Mouse (Mus musculus): ENCODE measurements at regions not wholly inside any gene's neighbourhood (a gene's known extent, or its start where the extent isn't known, plus 50 kb on each side); places are given as distances from the start of the nearest gene placed in this dataset.

GRCm38 (mm10) chr2:8756546-8756945 is 1124.5 kb upstream of the 4930412O13Rik start:
- no peak overlapping the region for H3K9ac ChIP-seq
- H3K27me3 ChIP-seq: no peaks in the 10 kb centered on the region
- 71% methylated on average over 4 of the region's 4 CpGs for WGBS
- no peaks in the 10 kb centered on the region for H3K4me1 ChIP-seq (replicated peaks)
- no peak for ATAC-seq (ENCODE audit: low read depth)
- H3K9me3 ChIP-seq: no peaks in the 10 kb centered on the region
- H3K4me3 ChIP-seq: no peak overlapping the region
- H3K4me2 ChIP-seq: no peak overlapping the region
- no peak overlapping the region for H3K27ac ChIP-seq (replicated peaks)
- H3K36me3 ChIP-seq: no peaks in the 10 kb centered on the region

- no peak for ATAC-seq (ENCODE audit: low read depth)
These were observed 1110.4 kb upstream of the 4930412O13Rik start for GRCm38 (mm10) chr2:8770636-8771035.

GRCm38 (mm10) chr2:8781152-8781935 is 1099.7 kb upstream of the 4930412O13Rik start:
- no peaks in the 10 kb centered on the region for H3K9me3 ChIP-seq
- H3K4me3 ChIP-seq: no peak overlapping the region
- no peak overlapping the region for H3K4me2 ChIP-seq
- H3K4me1 ChIP-seq (replicated peaks): no peaks in the 10 kb centered on the region
- H3K36me3 ChIP-seq: no peaks in the 10 kb centered on the region
- no peaks in the 10 kb centered on the region for H3K27me3 ChIP-seq
- no peak overlapping the region for H3K27ac ChIP-seq (replicated peaks)
- ATAC-seq (ENCODE audit: low read depth): no peak
- 88% methylated on average over 7 of the region's 7 CpGs for WGBS
- no peak overlapping the region for H3K9ac ChIP-seq

More at GRCm38 (mm10) chr2:8770636-8771035, 1110.4 kb upstream of the 4930412O13Rik start:
- H3K27me3 ChIP-seq: no peaks in the 10 kb centered on the region
- H3K36me3 ChIP-seq: no peaks in the 10 kb centered on the region
- H3K27ac ChIP-seq (replicated peaks): no peak overlapping the region
- H3K4me2 ChIP-seq: no peak overlapping the region
- no peaks in the 10 kb centered on the region for H3K4me1 ChIP-seq (replicated peaks)
- H3K9ac ChIP-seq: no peak overlapping the region
- WGBS: 82% methylated on average over 4 of the region's 4 CpGs
- H3K9me3 ChIP-seq: no peaks in the 10 kb centered on the region
- H3K4me3 ChIP-seq: no peak overlapping the region

- H3K4me3 ChIP-seq: no peak overlapping the region
- no peaks in the 10 kb centered on the region for H3K9me3 ChIP-seq
- H3K36me3 ChIP-seq: no peaks in the 10 kb centered on the region
- no peaks in the 10 kb centered on the region for H3K4me1 ChIP-seq (replicated peaks)
- WGBS: 90% methylated on average over 2 of the region's 2 CpGs
- H3K4me2 ChIP-seq: no peak overlapping the region
- no peak overlapping the region for H3K9ac ChIP-seq
- no peak overlapping the region for H3K27ac ChIP-seq (replicated peaks)
- no peak for ATAC-seq (ENCODE audit: low read depth)
- no peaks in the 10 kb centered on the region for H3K27me3 ChIP-seq
These were observed 1098.8 kb upstream of the 4930412O13Rik start for GRCm38 (mm10) chr2:8782225-8782624.

- no peak overlapping the region for H3K4me3 ChIP-seq
- H3K36me3 ChIP-seq: no peaks in the 10 kb centered on the region
- no peak overlapping the region for H3K9ac ChIP-seq
- H3K27ac ChIP-seq (replicated peaks): no peak overlapping the region
- 44% methylated on average over 3 of the region's 3 CpGs for WGBS
- H3K9me3 ChIP-seq: no peaks in the 10 kb centered on the region
- ATAC-seq (ENCODE audit: low read depth): no peak
- no peaks in the 10 kb centered on the region for H3K4me1 ChIP-seq (replicated peaks)
- no peaks in the 10 kb centered on the region for H3K27me3 ChIP-seq
- H3K4me2 ChIP-seq: no peak overlapping the region
These were observed 1079.0 kb upstream of the 4930412O13Rik start for GRCm38 (mm10) chr2:8802061-8802460.

GRCm38 (mm10) chr2:8809609-8810008 is 1071.4 kb upstream of the 4930412O13Rik start:
- no peaks in the 10 kb centered on the region for H3K27me3 ChIP-seq
- H3K9me3 ChIP-seq: no peaks in the 10 kb centered on the region
- no peak for ATAC-seq (ENCODE audit: low read depth)
- H3K4me1 ChIP-seq (replicated peaks): no peaks in the 10 kb centered on the region
- H3K9ac ChIP-seq: no peak overlapping the region
- no peak overlapping the region for H3K4me3 ChIP-seq
- no peaks in the 10 kb centered on the region for H3K36me3 ChIP-seq
- no peak overlapping the region for H3K4me2 ChIP-seq
- no peak overlapping the region for H3K27ac ChIP-seq (replicated peaks)
- WGBS: 84% methylated on average over 4 of the region's 4 CpGs

GRCm38 (mm10) chr2:8818127-8818526 is 1062.9 kb upstream of the 4930412O13Rik start:
- Histone ChIP-seq H3K4me2 (no peak overlapping the region), H3K27ac (replicated peaks) (no peak overlapping the region), H3K9me3 (no peaks in the 10 kb centered on the region), H3K27me3 (no peaks in the 10 kb centered on the region), H3K9ac (no peak overlapping the region), H3K4me3 (no peak overlapping the region), H3K4me1 (replicated peaks) (no peaks in the 10 kb centered on the region), H3K36me3 (no peaks in the 10 kb centered on the region)
- 76% methylated on average over 5 of the region's 5 CpGs for WGBS
- no peak for ATAC-seq (ENCODE audit: low read depth)

GRCm38 (mm10) chr2:8825406-8825805 is 1055.6 kb upstream of the 4930412O13Rik start:
- Histone ChIP-seq H3K4me3 (no peak overlapping the region), H3K9ac (no peak overlapping the region), H3K4me1 (replicated peaks) (no peaks in the 10 kb centered on the region), H3K27me3 (no peaks in the 10 kb centered on the region), H3K4me2 (no peak overlapping the region), H3K36me3 (no peaks in the 10 kb centered on the region), H3K9me3 (no peaks in the 10 kb centered on the region), H3K27ac (replicated peaks) (no peak overlapping the region)
- ATAC-seq (ENCODE audit: low read depth): no peak
- WGBS: 58% methylated on average over 2 of the region's 2 CpGs

Data from neural tube, embryonic 13.5 days (tissue).